Mouse (Mus musculus) retina, postnatal 7 days (tissue): Measurements from ENCODE around the gene Gm17651.

ENCODE experiments used
- DNase-seq: peaks from one replicate; pipeline ENCODE4 v3.0.0-alpha.2; 2012; ENCODE audit warnings: low read depth, low spot score

Gene Gm17651

DNA sequence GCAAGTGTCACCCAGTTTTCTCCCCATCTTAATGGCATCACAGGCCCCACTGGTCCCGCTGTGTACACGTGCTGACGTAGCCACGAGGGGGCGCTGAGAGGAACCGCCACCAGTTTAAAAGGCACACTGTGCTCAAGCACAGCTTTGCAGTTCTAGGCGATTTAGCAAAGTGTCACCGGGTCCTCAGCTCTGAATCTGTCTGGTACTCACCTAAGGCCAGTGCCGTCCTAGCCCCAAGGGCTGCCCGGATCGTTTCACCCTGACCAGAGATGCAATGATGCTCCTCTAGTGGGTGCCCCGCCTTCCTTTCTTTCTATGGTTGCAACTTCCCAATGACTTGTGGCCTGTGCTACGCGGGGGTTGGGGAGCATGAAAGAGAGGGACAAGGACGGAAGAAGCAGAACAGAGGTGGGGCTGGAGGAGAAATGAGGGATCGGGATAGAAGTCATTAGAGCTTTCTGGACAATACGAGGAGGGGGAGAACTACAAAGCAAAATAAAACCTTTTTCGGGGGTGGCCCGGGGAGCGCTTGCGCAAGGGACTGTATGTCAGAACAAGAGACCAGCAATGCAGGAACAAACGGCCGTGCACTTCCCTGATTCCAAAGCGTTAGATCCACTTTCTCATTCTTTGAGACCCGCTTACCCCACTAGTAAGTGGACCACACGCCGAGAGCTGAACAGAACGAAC, 6.3 kb upstream of the Gm17651 start:
- DNase-seq = no peak

- no peak for DNase-seq
These were observed 3.9 kb upstream of the Gm17651 start for GRCm38 (mm10) chr3:97678416-97678815.

DNA sequence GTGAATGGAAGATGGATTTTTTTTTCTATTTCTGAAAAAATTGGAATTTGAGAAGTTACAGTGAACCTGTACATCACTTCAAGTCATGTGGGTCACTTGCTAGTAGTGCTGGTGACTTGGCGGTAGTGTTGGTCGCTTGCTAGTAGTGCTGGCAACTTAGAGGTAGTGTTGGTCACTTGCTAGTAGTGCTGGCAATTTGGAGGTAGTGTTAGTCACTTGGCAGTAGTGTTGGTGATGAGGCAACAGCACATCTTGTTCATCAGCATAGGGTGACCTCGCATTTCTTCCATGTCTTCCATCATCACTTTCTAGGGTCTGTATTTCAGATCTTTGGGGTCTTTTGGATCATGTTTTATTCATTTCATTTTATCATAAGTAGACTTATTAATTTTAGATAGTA, 1.6 kb upstream of the Gm17651 start:
- no peak for DNase-seq

- DNase-seq = no peak
These were observed 7.3 kb downstream of the Gm17651 start for GRCm38 (mm10) chr3:97667093-97667675.

- DNase-seq = no peak
These were observed 8.3 kb downstream of the Gm17651 start for GRCm38 (mm10) chr3:97666154-97666553.

- DNase-seq = no peak
These were observed 9.0 kb downstream of the Gm17651 start for GRCm38 (mm10) chr3:97665525-97665924.

- no peak for DNase-seq
These were observed 13.3 kb downstream of the Gm17651 start for GRCm38 (mm10) chr3:97661206-97661605.

DNA sequence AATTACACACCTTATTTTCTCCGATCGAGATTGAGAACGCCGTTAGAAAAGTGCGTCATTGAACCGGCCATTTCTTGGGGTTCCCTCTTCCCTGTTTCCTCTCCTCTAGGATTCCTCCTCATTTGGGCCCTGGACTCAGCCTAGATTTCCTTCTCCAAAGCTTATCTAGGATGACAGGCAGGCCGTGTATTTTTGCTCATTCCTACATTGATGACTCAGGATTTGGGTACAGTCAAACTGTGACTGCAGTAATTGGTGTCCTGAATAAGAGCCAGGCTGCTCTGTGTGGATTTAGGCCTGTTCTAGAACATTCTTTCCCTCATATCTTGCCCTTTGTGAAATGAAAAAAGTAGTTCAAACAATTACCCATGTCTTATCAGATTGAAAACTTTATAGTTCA, 14.7 kb downstream of the Gm17651 start:
- DNase-seq = no peak

GRCm38 (mm10) chr3:97658426-97659193, 15.9 kb downstream of the Gm17651 start:
- no peak for DNase-seq

GRCm38 (mm10) chr3:97657655-97658411, 16.7 kb downstream of the Gm17651 start, which contains the start of gene Prkab2:
Prkab2 (plus strand) TSS chr3:97658193.
- peak; percentile 96 for DNase-seq

DNA sequence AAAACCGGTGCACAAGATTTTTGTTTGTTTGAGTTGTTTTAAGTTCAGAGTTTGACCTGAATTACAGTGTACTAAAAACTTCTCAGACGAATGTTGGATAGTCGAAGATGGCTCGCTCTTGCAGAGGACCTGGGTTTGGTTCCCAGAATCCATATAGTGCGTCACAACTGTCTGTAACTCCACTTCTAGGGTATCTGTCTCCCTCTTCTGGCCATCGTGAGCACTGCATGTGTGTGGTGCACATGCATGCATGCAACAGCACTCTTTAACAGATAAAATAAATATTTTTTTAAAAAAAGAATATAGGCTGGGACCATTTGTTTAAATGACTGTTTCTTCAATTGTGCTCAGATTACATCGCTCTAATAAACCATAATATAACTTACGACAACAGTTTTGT, 19.6 kb downstream of the Gm17651 start:
- DNase-seq = no peak

DNA sequence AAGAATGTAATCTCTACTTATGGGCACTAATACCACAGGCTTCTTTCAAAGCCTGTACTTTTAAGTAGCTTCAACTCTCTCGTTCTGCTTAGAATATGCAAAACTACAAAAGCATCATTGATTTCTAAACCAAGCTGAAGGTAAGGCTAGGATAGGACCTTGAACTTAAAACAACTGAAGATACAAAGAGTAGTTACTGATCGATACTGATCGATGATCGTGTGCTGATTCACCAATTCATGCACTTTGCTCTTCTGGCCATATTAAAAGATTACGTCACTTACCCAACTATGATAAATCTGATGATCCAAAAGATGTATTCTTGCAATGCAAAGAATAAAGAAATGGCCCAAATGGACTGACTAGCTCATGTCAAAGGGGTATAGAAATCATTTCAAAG, 20.7 kb downstream of the Gm17651 start:
- no peak for DNase-seq

GRCm38 (mm10) chr3:97651604-97652003, 22.9 kb downstream of the Gm17651 start:
- DNase-seq = no peak

DNA sequence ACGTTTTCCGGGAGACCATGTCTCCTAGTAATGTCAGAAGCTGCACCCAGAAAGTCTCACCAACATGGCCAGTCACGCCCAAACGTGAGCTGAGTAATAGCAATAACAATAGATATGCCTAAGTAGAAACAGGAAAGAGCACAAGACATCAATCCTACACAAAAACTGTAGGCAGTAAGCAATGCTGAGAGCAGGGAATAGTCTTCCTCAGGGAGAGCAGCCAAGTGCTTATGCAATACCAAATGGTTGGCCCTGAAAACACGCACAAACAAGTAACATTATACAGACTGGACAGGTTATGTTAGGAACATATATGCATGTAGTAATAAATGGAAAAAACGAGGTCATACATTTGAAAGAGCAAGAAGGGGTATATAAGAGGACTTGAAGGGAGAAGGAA, 25.0 kb downstream of the Gm17651 start:
- DNase-seq = no peak

GRCm38 (mm10) chr3:97649022-97649421, 25.5 kb downstream of the Gm17651 start:
- DNase-seq = no peak

GRCm38 (mm10) chr3:97648518-97648917, 26.0 kb downstream of the Gm17651 start:
- DNase-seq = no peak

- no peak for DNase-seq
These were observed 32.5 kb downstream of the Gm17651 start for GRCm38 (mm10) chr3:97642001-97642400.

DNA sequence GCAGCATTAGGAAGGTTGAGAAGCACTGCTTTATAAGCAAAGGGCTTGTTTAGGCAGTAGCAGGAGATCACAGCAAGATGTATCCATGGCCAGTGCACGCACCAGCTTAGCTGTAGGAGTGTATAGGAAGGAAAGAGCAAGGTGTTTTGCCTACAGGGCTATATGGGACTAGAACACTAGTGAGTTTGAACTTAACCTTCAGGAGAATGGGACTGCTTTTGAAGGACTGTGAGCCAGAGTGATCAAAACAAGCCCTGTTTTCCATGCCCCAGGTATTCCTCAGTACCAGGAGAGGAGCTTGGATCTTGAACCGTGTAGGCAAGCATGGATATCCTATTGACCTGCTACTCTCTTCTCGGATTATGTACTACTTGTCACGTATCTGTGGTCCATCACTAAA, 33.1 kb downstream of the Gm17651 start:
- no peak for DNase-seq

GRCm38 (mm10) chr3:97634288-97634761, 40.2 kb downstream of the Gm17651 start:
- DNase-seq = no peak

- no peak for DNase-seq
These were observed 41.0 kb downstream of the Gm17651 start for GRCm38 (mm10) chr3:97633456-97633855.

GRCm38 (mm10) chr3:97631258-97631860, 43.1 kb downstream of the Gm17651 start:
- DNase-seq = no peak
